Mouse (Mus musculus) forebrain, embryonic 14.5 days (tissue): Measurements from ENCODE around the gene Olfr430. TPM values are rescaled to one million over a fixed set of nuclear protein-coding genes. Genes with fewer than 3 reads are reported as not detected.
"Not testable (repeated sequence)": the region's sequence is repeated elsewhere in the genome, so short reads cannot be mapped to it uniquely, and the experiment has no call there.

Source experiments
- ATAC-seq: fragments of 200-750 bp; cut with Nextera tagmentation; 2 replicates; pipeline ENCODE4 v1.8.0; 2017; ENCODE audit warnings: mild to moderate bottlenecking, moderate library complexity
- DNase-seq: peaks from one replicate; pipeline ENCODE4 v3.0.0-alpha.2; 2015; ENCODE audit warnings: low spot score
- H3K27ac ChIP-seq: fragments of 300-500 bp; sonication (generic); 2 replicates; pipeline ENCODE4 v1.5.1; 2014; ENCODE audit warnings: low read depth, mild to moderate bottlenecking, control low read depth, low read length, moderate library complexity
- H3K27me3 ChIP-seq: fragments of 300-500 bp; sonication (generic); replicated peaks from 2 replicates; pipeline ENCODE4 v1.6.1; 2014; ENCODE audit warnings: low read length, control low read depth, mixed read lengths; ENCODE audit not compliant: control insufficient read depth, insufficient read depth
- H3K36me3 ChIP-seq: fragments of 300-500 bp; sonication (generic); 2 replicates; pipeline ENCODE4 v1.6.1; 2014; ENCODE audit warnings: low read length, control low read depth; ENCODE audit not compliant: control insufficient read depth, insufficient read depth
- H3K4me1 ChIP-seq: fragments of 300-500 bp; sonication (generic); 2 replicates; pipeline ENCODE4 v1.6.1; 2014; ENCODE audit warnings: antibody characterized with exemption, low read length, control low read depth; ENCODE audit not compliant: control insufficient read depth, insufficient read depth
- H3K4me2 ChIP-seq: fragments of 300-500 bp; sonication (generic); 2 replicates; pipeline ENCODE4 v1.6.1; 2014; ENCODE audit warnings: mild to moderate bottlenecking, control low read depth, low read length
- H3K4me3 ChIP-seq: fragments of 300-500 bp; sonication (generic); 2 replicates; pipeline ENCODE4 v1.5.1; 2014; ENCODE audit warnings: low read depth, low read length, control low read depth
- H3K9ac ChIP-seq: fragments of 300-500 bp; sonication (generic); 2 replicates; pipeline ENCODE4 v1.6.1; 2014; ENCODE audit warnings: mild to moderate bottlenecking, low read length, control low read depth, moderate library complexity
- H3K9me3 ChIP-seq: fragments of 300-500 bp; sonication (generic); replicated peaks from 2 replicates; pipeline ENCODE4 v1.6.1; 2016; ENCODE audit warnings: low read length, control low read depth, mixed read lengths; ENCODE audit not compliant: control insufficient read depth
- WGBS: fragments of 180-500 bp; shearing (Covaris S2); extraction: QIAGEN DNeasy Blood & Tissue Kit; methylation state at CpG from one replicate; pipeline ENCODE4 v1.1.7; 2014; 5-methylcytosine and 5-hydroxymethylcytosine counted together
- polyA plus RNA-seq: library from polyadenylated mRNA; unstranded; fragments of >200 nt; fragmentation: Nextera tagmentation; extraction: Ambion mirVana; gene quantifications from 2 replicates; pipeline ENCODE4 v1.2.1, GENCODE M21; 2014

The Olfr430 gene
- not detected in 2 replicates for polyA plus RNA-seq

DNA sequence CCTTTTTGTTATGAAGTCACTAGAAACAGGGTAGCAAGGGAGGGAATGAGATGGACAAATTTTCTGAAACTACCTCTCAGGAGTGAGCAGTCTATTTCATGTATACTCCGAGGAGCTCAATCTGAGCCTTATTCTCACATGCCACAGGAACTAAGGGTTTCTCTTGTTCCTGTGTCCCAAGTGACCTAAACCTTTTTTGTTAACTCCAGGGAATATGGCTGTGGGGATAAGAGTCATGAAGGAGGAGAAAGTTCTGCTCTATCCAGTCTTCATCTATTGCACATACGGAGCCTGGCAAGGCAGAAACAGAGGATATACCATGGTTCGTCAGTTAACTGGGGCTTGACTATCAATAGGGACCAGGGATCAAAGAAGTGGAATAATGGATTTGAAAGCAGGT lies at the start of gene Olfr430:
TSS of gene Olfr430 (plus strand) at position 301 of the 400 bp plus-strand sequence.
- H3K4me3 ChIP-seq: no peak within 1 kb of the TSS
- H3K4me2 ChIP-seq: no peak within 1 kb of the TSS
- no peak within 1 kb of the TSS for H3K27ac ChIP-seq
- H3K9me3 ChIP-seq: no peaks in the 10 kb centered on the region
- no peak within 1 kb of the TSS for H3K9ac ChIP-seq
- H3K36me3 ChIP-seq: no peaks in the 10 kb centered on the region
- 86% methylated on average over 3 of the region's 3 CpGs for WGBS
- DNase-seq: no peak
- H3K27me3 ChIP-seq: no peaks in the 10 kb centered on the region
- no peak for ATAC-seq
- no peaks in the 10 kb centered on the region for H3K4me1 ChIP-seq

DNA sequence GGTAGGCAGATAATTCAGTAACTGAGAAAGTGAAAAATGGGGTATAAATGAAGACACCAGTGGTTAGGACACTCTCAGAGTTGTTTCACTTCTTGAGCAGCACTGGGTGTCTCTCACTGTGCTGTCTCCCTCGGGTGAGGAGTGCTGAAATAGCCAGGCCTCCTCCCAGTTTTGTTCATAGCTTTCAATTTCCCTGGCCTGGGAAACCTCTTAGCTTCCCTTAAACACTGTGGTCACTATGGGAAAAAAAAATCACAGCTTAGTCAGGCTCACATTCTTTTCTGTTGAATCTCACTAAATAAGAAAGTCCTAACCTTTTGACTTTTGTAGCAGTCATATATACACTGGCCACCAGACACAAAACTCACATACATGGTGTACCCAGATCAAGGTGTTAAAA lies 34.7 kb upstream of the Olfr430 start, which contains the start of gene Ifi205:
TSS of gene Ifi205 (minus strand) at position 113 of the 400 bp plus-strand sequence.
- Histone ChIP-seq H3K36me3 (no peaks in the 10 kb centered on the region), H3K4me1 (no peaks in the 10 kb centered on the region), H3K4me3 (no peak within 1 kb of the TSS), H3K9me3 (no peaks in the 10 kb centered on the region), H3K27ac (no peak within 1 kb of the TSS), H3K27me3 (no peaks in the 10 kb centered on the region), H3K4me2 (no peak within 1 kb of the TSS), H3K9ac (no peak within 1 kb of the TSS)
- 41% methylated on average over 1 of the region's 1 CpGs for WGBS
- DNase-seq (no peak), ATAC-seq (no peak)

DNA sequence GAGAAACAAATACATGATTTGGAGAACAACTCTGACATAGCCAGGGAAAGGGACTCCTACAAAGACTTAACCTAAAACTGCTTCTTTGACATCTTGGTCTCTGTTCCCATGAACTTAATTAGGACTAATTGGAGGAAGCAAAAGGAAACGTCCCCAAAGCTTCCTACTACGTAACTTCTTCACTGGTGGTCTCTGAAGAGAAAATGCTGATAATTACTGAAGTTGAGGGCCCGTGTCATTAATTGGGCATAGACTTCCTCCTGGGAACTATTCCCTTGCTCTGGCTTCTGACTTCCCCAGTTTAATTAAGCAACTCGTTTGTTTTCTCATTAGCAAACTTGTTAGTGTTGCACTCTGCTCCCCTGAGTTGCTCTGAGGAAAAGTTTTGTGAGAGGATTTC lies 30.6 kb upstream of the Olfr430 start:
- DNase-seq: no peak
- no peak overlapping the region for H3K4me3 ChIP-seq
- no peak for ATAC-seq
- H3K36me3 ChIP-seq: no peaks in the 10 kb centered on the region
- no peaks in the 10 kb centered on the region for H3K9me3 ChIP-seq
- no peak overlapping the region for H3K27ac ChIP-seq
- no peak overlapping the region for H3K9ac ChIP-seq
- 22% methylated on average over 4 of the region's 4 CpGs for WGBS
- no peaks in the 10 kb centered on the region for H3K4me1 ChIP-seq
- H3K4me2 ChIP-seq: no peak overlapping the region
- H3K27me3 ChIP-seq: no peaks in the 10 kb centered on the region

DNA sequence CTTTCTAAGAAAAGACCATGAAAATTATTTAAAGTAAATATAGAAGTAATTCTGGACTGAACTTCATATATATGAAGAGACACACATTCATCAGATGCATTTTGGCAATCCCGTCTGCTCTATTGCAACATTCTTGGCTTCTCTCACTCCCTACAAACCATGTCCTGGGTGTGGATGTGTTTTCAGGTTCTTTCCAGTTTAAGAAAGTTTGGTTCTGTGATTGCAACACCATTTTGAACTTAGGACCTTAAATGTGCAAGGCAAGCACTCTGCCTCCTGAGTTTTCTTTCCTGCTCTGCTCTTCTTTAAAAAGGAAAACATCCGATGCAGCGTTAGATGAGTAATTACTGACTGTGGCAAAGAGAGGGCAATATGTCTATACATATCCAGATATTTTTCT lies 27.9 kb upstream of the Olfr430 start:
- Histone ChIP-seq H3K4me1 (no peaks in the 10 kb centered on the region), H3K27ac (no peak overlapping the region), H3K36me3 (no peaks in the 10 kb centered on the region), H3K27me3 (no peaks in the 10 kb centered on the region), H3K4me3 (no peak overlapping the region), H3K4me2 (no peak overlapping the region), H3K9me3 (no peaks in the 10 kb centered on the region), H3K9ac (no peak overlapping the region)
- DNase-seq: no peak
- WGBS: 92% methylated on average over 3 of the region's 3 CpGs
- no peak for ATAC-seq

- H3K27ac ChIP-seq: no peak within 1 kb of the TSS
- H3K4me1 ChIP-seq: no peaks in the 10 kb centered on the region
- no peak for ATAC-seq
- 92% methylated on average over 7 of the region's 7 CpGs for WGBS
- no peaks in the 10 kb centered on the region for H3K9me3 ChIP-seq
- H3K9ac ChIP-seq: no peak within 1 kb of the TSS
- H3K36me3 ChIP-seq: no peaks in the 10 kb centered on the region
- H3K27me3 ChIP-seq: no peaks in the 10 kb centered on the region
- no peak within 1 kb of the TSS for H3K4me2 ChIP-seq
- DNase-seq: no peak
- no peak within 1 kb of the TSS for H3K4me3 ChIP-seq
Observed at GRCm38 (mm10) chr1:174040523-174041177, 25.8 kb upstream of the Olfr430 start, which contains the start of gene Olfr433. TSS of gene Olfr433 (plus strand) at chr1:174040705.

DNA sequence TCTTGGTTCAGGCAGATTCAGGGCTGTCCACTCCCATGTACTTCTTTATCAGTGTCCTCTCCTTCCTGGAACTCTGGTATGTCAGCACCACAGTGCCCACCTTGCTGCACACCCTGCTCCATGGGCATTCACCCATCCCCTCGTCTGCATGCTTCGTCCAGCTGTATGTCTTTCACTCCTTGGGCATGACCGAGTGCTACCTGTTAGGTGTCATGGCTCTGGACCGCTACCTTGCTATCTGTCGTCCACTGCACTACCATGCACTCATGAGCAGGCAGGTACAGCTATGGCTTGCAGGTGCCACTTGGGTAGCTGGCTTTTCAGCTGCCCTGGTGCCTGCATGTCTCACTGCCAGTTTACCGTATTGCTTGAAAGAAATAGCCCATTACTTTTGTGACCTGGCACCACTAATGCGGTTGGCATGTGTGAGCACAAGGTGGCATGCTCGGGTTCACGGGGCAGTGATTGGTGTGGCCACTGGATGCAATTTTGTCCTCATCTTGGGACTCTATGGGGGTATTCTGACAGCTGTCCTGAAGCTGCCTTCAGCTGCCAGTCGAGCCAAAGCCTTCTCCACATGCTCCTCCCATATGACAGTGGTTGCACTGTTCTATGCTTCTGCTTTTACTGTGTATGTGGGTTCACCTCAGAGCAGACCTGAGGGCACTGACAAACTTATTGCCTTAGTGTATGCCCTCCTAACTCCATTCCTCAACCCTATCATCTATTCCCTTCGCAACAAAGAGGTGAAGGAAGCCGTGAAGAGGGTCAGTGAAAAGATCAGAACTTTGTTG lies 24.1 kb upstream of the Olfr430 start:
- H3K4me3 ChIP-seq, DNase-seq, H3K27me3 ChIP-seq, H3K36me3 ChIP-seq, H3K27ac ChIP-seq, H3K9ac ChIP-seq, H3K9me3 ChIP-seq, H3K4me1 ChIP-seq, H3K4me2 ChIP-seq, ATAC-seq: not testable (repeated sequence)
- 88% methylated on average over 12 of the region's 12 CpGs for WGBS

- no peak overlapping the region for H3K9ac ChIP-seq
- DNase-seq (no peak), ATAC-seq (no peak)
- WGBS: 84% methylated on average over 2 of the region's 2 CpGs
- no peaks in the 10 kb centered on the region for H3K27me3 ChIP-seq
- H3K4me3 ChIP-seq: no peak overlapping the region
- no peak overlapping the region for H3K27ac ChIP-seq
- no peaks in the 10 kb centered on the region for H3K4me1 ChIP-seq
- no peaks in the 10 kb centered on the region for H3K36me3 ChIP-seq
- H3K4me2 ChIP-seq: no peak overlapping the region
- no peaks in the 10 kb centered on the region for H3K9me3 ChIP-seq
Observed at GRCm38 (mm10) chr1:174044431-174044830, 22.0 kb upstream of the Olfr430 start.

- not testable (repeated sequence) for H3K27ac ChIP-seq, H3K9me3 ChIP-seq, H3K4me2 ChIP-seq, DNase-seq, ATAC-seq, H3K9ac ChIP-seq, H3K4me1 ChIP-seq, H3K36me3 ChIP-seq, H3K4me3 ChIP-seq, H3K27me3 ChIP-seq
- 92% methylated on average over 6 of the region's 6 CpGs for WGBS
Observed at GRCm38 (mm10) chr1:174048227-174048626, 18.2 kb upstream of the Olfr430 start.

GRCm38 (mm10) chr1:174048893-174049292 lies 17.5 kb upstream of the Olfr430 start, which contains the start of gene Olfr432:
TSS of gene Olfr432 (plus strand) at chr1:174049205.
- Histone ChIP-seq H3K4me3 (no peak within 1 kb of the TSS), H3K27me3 (no peaks in the 10 kb centered on the region), H3K36me3 (no peaks in the 10 kb centered on the region), H3K4me1 (no peaks in the 10 kb centered on the region), H3K9me3 (no peaks in the 10 kb centered on the region), H3K4me2 (no peak within 1 kb of the TSS), H3K27ac (no peak within 1 kb of the TSS), H3K9ac (no peak within 1 kb of the TSS)
- no peak for ATAC-seq
- WGBS: 79% methylated on average over 2 of the region's 2 CpGs
- DNase-seq: no peak
